Mouse (Mus musculus): ENCODE measurements around the gene Glud1.
"Not testable (repeated sequence)": the region's sequence is repeated elsewhere in the genome, so short reads cannot be mapped to it uniquely, and the experiment has no call there.

GRCm38 (mm10) chr14:34364254-34365146 lies 54.0 kb downstream of the Glud1 start:
- TF ChIP-seq MAZ (IDR thresholded peaks at IDR 0.05; ENCODE audit: low read depth, low read length); EP300 (IDR thresholded peaks at IDR 0.05; ENCODE audit: low read depth in 1 of 2, low read length in 2 of 2); CTCF (IDR thresholded peaks at IDR 0.05 in 2 of 3, conservative IDR thresholded peaks at IDR 0.05 in 1 of 3; ENCODE audit: control insufficient read depth in 1 of 3, insufficient read depth in 1 of 3, low read depth in 2 of 3, low read length in 3 of 3, poor library complexity in 1 of 3, severe bottlenecking in 1 of 3); USF2 (IDR thresholded peaks at IDR 0.05; ENCODE audit: borderline replicate concordance in 1 of 2, insufficient read depth in 1 of 2, low read depth in 1 of 2, low read length in 2 of 2); POLR2A (IDR thresholded peaks at IDR 0.05; ENCODE audit: control insufficient read depth in 1 of 2, insufficient read depth in 1 of 2, low read depth in 1 of 2, low read length in 2 of 2, poor library complexity in 1 of 2); BHLHE40 (IDR thresholded peaks at IDR 0.05; ENCODE audit: borderline replicate concordance, low read depth, low read length); UBTF (IDR thresholded peaks at IDR 0.05; ENCODE audit: borderline replicate concordance, insufficient read depth, low read depth, low read length); TCF12 (IDR thresholded peaks at IDR 0.05; ENCODE audit: low read depth, low read length); CHD1 (IDR thresholded peaks at IDR 0.05; ENCODE audit: low read depth, low read length); USF1 (IDR thresholded peaks at IDR 0.05; ENCODE audit: low read depth, low read length); TBP (IDR thresholded peaks at IDR 0.05; ENCODE audit: low read depth, low read length); ZNF384 (IDR thresholded peaks at IDR 0.05; ENCODE audit: low read depth, low read length); TAL1 (IDR thresholded peaks at IDR 0.05; ENCODE audit: low read length): not testable (repeated sequence)
